Mouse (Mus musculus) heart, postnatal 10 days (tissue): ENCODE data around the gene Eif4b. TPM values are rescaled to one million over a fixed set of nuclear protein-coding genes. Genes with fewer than 3 reads are reported as not detected.
A peak's percentile ranks its signal among the peaks of the same experiment; 100 is the strongest.

Experiments
- DNase-seq, 2 experiments: peaks; one replicate each; pipeline ENCODE4 v3.0.0; 2021
- intact Hi-C: fragments of 180-260 bp; cut with DNase I; formaldehyde crosslinking; loops from one replicate; pipeline ENCODE4 v1.15.1; 2025
- total RNA-seq, 2 experiments: library from RNA; stranded (reverse); gene quantifications; 2 replicates each; pipeline ENCODE4 v1.2.3; 2021

Eif4b gene
- 100 to 1,000 TPM; 149 to 154 TPM for total RNA-seq

- intact Hi-C loops, result loop anchor here (2.0 kb wide), 1 partner anchor 19 kb away; no protein-coding TSS in a partner anchor
- peak; percentile 99 for DNase-seq
Observed at GRCm38 (mm10) chr15:102073559-102074069, at the start of gene Eif4b. TSS of gene Eif4b (plus strand) at chr15:102073773.

DNA sequence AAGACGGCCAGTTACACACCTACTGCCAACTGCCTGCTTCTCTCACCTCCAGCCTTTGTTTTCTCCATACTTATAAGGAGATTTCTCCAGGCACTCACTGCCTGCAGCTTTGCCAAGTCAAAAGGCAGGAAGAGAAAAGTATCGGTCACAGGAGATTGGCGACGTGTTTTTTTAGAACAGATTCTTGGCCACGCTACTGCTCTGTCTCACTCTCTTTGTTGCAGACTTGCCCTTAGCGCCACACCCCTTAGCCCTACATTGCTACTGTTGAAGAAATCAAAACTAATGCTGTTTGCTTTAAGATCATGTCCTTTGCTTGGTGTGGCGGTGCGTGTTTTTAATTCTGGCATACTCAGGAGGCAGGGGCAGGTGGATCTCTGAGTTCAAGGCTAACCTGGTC is 49.7 kb upstream of the Eif4b start:
- intact Hi-C loops, result no loop called here
- no peak for DNase-seq

GRCm38 (mm10) chr15:102025136-102025872 is 48.3 kb upstream of the Eif4b start:
- DNase-seq, result peak in 1 of 2 experiments; percentile 39
- intact Hi-C loops, result no loop called here

- intact Hi-C loops, result no loop called here
- no peak for DNase-seq
Observed at GRCm38 (mm10) chr15:102026430-102026829, 47.1 kb upstream of the Eif4b start.

DNA sequence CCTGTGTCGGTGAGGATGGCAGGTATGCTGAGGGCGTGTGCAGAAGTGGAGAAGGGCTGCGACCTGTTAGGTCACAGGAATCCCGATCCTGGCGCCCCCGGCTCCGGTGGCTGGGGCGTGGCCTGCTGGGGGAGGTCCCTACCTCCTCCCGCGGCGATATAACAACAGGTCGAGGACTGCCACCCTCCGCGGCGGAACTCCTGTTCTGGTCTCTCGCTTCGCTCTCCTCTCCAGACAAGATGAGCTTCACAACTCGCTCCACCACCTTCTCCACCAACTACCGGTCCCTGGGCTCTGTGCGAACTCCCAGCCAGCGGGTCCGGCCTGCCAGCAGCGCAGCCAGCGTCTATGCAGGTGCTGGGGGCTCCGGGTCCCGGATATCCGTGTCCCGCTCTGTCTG is 45.5 kb upstream of the Eif4b start, which contains the start of gene Krt18:
TSS of gene Krt18 (plus strand) at position 141 of the 400 bp plus-strand sequence.
- intact Hi-C loops, result no loop called here
- no peak for DNase-seq

GRCm38 (mm10) chr15:102034121-102035053 is 39.2 kb upstream of the Eif4b start:
- peak in 1 of 2 experiments; percentile 11 for DNase-seq
- intact Hi-C loops, result no loop called here

GRCm38 (mm10) chr15:102040277-102040676 is 33.3 kb upstream of the Eif4b start:
- no peak for DNase-seq
- intact Hi-C loops, result no loop called here

DNA sequence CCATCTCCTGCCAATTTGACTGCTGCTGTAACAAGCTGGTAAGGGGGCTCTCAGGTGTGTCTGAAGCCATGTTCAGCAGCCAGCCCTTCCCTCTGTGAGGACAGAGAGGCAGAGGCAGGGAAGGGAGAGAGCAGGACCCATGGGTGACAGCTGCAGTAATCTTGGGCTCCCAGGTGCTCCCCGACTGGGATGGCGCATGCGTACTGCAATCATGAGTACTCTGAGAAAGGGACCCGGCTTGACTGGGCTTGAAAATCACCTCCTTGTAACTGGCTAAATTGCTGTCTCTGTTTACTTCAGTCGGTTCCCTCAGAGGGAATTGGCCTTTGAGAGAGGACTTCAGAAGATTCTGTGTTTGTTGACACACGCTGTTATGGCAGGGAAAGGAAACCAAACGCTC is 31.6 kb upstream of the Eif4b start:
- no peak for DNase-seq
- intact Hi-C loops, result no loop called here

- intact Hi-C loops, result no loop called here
- no peak for DNase-seq
Observed at GRCm38 (mm10) chr15:102044745-102045144, 28.8 kb upstream of the Eif4b start.

DNA sequence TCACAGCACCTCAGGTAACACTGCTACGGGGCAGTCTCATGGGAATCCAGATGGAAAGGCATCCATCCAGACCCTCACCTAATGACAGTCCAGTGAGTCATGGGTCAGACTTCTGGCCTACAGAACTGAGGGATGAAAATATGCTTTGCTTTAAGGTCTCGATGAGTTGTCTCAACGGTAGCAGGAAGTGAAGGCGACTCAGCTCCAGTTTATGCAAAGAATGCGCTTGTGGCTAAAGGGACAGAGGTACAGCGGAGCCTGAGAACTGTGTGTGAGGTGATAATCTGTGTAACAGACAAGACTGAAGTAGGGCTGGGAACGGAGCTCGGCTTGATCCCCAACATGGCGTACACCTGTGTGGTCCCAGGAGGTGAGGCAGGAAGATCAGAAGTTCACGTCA is 27.9 kb upstream of the Eif4b start:
- DNase-seq, result no peak
- intact Hi-C loops, result no loop called here

- intact Hi-C loops, result no loop called here
Observed at GRCm38 (mm10) chr15:102048006-102048405, 25.6 kb upstream of the Eif4b start.

DNA sequence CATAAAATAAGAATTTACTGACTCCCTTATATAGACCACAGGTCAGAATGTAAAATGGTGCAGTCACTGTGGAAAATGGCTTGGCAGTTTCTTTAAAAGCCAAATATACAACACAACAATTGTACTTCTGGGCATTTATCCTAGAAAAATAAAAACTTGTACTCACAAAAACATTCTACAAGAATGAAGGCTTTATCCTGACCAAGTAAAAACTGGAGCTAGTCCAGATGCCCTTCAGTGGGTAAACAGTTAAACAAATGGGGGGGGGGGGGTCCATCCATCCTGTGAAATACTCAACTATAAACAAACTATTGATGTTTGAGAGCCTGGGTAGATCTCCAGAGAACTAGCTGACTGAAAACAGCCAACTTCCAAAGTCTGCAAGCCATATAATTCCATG is 23.7 kb upstream of the Eif4b start:
- DNase-seq, result no peak
- intact Hi-C loops, result no loop called here

More at GRCm38 (mm10) chr15:102048006-102048405, 25.6 kb upstream of the Eif4b start:
- DNase-seq, result no peak

GRCm38 (mm10) chr15:102051920-102052683 is 21.5 kb upstream of the Eif4b start:
- peak; percentile 53 to 62 for DNase-seq

GRCm38 (mm10) chr15:102056495-102057174 is 16.9 kb upstream of the Eif4b start:
- DNase-seq, result peak in 1 of 2 experiments; percentile 58
- intact Hi-C loops, result no loop called here

More at GRCm38 (mm10) chr15:102051920-102052683, 21.5 kb upstream of the Eif4b start:
- intact Hi-C loops, result no loop called here

DNA sequence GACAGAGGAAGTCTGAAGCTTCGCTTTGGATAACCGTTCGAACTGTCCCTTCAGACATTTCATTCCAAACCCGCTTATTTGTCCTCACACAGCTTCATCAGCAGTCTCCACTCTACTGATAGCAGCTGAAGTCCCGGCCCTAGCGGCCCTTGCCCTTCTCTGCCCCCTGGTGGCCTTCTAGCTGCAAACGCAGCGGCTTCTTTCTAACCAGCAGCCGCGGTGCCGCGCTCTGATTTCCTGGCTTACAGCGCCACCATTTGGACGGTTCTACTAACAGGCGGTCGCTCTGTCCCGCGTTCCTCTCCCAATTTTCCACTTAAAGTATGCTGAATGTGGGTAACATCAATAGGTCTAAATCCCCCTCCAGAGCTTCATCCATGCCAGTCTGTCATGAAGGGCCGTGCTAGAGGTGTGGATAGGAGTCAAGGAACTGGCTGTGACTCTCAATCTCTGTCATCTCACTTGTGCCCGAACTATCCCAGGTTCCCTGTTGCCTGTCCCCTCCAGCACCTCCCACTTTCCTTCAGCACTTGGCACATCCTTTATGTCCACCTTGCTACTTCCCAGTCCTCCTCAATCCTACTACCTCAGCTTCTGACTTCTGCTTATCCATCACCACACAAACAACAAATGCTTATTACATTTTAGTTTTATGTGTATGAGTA is 7.8 kb upstream of the Eif4b start:
- peak; percentile 95 to 97 for DNase-seq
- intact Hi-C loops, result loop anchor here (1.0 to 5.0 kb wide), 3 partner anchors 77 to 728 kb away; no protein-coding TSS in a partner anchor

DNA sequence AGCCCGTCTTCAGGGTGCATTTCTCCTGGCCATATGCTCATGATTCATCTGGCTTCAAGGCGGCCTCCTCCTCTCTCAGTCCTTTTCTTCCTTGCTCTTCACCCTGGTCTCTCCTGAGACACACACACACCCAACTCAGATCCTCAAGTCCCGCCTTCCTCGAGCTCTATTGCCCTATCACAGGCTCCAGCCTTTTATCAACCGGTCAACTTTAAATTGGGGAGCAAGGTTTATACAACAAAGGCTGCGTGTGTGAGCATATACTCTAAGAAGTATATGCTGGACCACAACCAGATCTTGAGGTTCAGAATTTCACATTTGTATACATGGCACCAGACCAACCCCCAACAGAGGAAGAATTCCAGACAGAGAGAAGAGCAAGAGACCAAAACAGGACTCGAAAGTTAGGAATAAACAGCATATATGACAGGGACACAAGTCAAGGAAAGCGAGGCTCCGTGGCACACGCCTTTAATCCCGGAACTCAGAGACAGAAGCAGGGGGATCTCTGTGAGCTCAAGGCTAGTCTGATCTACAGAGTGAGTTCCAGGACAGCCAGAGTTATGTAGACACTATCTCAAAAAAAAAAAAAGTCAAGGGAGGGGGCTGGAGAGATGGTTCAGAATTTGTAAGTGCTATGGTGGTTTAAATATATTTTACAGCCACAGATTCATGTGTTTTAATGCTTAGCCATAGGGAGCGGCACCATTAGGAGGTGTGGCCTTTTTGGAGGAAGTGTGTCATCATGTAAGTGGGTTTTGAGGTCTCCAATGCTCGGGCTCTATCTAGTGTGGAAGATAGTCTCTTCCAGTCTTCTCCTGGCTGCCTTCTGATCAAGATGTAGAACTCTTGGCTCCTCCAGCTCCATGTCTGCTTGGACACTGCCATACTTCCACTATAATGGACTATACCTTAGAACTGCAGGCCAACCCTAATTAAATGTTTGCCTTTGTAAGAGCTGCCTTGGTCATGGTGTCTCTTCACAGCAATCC is 2.8 kb upstream of the Eif4b start:
- intact Hi-C loops, result no loop called here
- no peak for DNase-seq

- no peak for DNase-seq
- intact Hi-C loops, result no loop called here
Observed at GRCm38 (mm10) chr15:102072963-102073558, 512 bp upstream of the Eif4b start.
